Mouse (Mus musculus) stomach, embryonic 15.5 days (tissue): ENCODE data around the gene Fam71e2. TPM values are rescaled to one million over a fixed set of nuclear protein-coding genes. Genes with fewer than 3 reads are reported as not detected.
"Not testable (repeated sequence)": the region's sequence is repeated elsewhere in the genome, so short reads cannot be mapped to it uniquely, and the experiment has no call there.

Experiments used
- ATAC-seq: fragments of 200-750 bp; cut with Nextera tagmentation; 2 replicates; pipeline ENCODE4 v1.8.0; 2017; ENCODE audit warnings: low read depth, moderate number of reproducible peaks, moderate TSS enrichment; ENCODE audit not compliant: insufficient read depth, low FRiP score
- H3K27ac ChIP-seq: fragments of 300-500 bp; sonication (generic); 2 replicates; pipeline ENCODE4 v1.5.1; 2015; ENCODE audit warnings: mild to moderate bottlenecking, inconsistent platforms
- H3K27me3 ChIP-seq: fragments of 300-500 bp; sonication (generic); replicated peaks from 2 replicates; pipeline ENCODE4 v1.6.1; 2015; ENCODE audit warnings: inconsistent platforms
- H3K36me3 ChIP-seq: fragments of 300-500 bp; sonication (generic); 2 replicates; pipeline ENCODE4 v1.6.1; 2015; ENCODE audit warnings: inconsistent platforms
- H3K4me1 ChIP-seq: fragments of 300-500 bp; sonication (generic); 2 replicates; pipeline ENCODE4 v1.6.1; 2015; ENCODE audit warnings: inconsistent platforms
- H3K4me2 ChIP-seq: fragments of 300-500 bp; sonication (generic); 2 replicates; pipeline ENCODE4 v1.6.1; 2015; ENCODE audit warnings: mild to moderate bottlenecking, inconsistent platforms
- H3K4me3 ChIP-seq: fragments of 300-500 bp; sonication (generic); replicated peaks from 2 replicates; pipeline ENCODE4 v1.5.1; 2015; ENCODE audit warnings: inconsistent platforms
- H3K9ac ChIP-seq: fragments of 300-500 bp; sonication (generic); 2 replicates; pipeline ENCODE4 v1.6.1; 2015; ENCODE audit warnings: inconsistent platforms
- H3K9me3 ChIP-seq: fragments of 300-500 bp; sonication (generic); 2 replicates; pipeline ENCODE4 v1.6.1; 2016; ENCODE audit warnings: inconsistent platforms
- WGBS: fragments of 180-500 bp; shearing (Covaris S2); methylation state at CpG from one replicate; pipeline ENCODE4 v1.1.7; 2015; 5-methylcytosine and 5-hydroxymethylcytosine counted together
- polyA plus RNA-seq: library from polyadenylated mRNA; unstranded; fragments of >200 nt; fragmentation: Nextera tagmentation; extraction: Ambion mirVana; gene quantifications from 2 replicates; pipeline ENCODE4 v1.2.1, GENCODE M21; 2015

The Fam71e2 gene
- not detected in 2 replicates for polyA plus RNA-seq

DNA sequence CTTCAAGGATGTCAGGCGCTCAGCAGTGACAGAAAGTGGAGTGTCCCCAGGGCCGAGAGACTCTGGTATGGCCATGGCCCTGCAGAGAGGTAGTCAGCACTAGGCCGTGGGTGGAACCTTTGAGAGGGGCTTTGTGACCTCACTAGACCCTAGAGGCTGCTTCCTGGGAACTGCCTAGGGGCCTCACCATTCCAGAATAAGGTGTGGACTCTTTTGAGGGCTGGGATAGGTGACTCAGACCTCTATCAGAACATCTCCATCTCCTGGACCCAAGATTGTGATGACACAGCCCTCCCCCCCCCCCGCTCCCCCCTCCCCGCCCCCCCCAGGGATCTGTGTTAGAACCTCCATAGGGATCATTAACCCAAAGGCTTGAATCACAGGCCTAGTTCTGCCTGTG lies at the start of gene Fam71e2:
Fam71e2 (minus strand) TSS at position 101 of the 400 bp plus-strand sequence.
- no peak for ATAC-seq
- Histone ChIP-seq H3K4me3 (no peak within 1 kb of the TSS), H3K9me3 (no peaks in the 10 kb centered on the region), H3K4me2 (no peak within 1 kb of the TSS), H3K27ac (no peak within 1 kb of the TSS), H3K27me3 (peaks cover 8% of the 10 kb centered on the region; the same call in 1 of the 2 replicates), H3K9ac (no peak within 1 kb of the TSS), H3K4me1 (no peaks in the 10 kb centered on the region), H3K36me3 (no peaks in the 10 kb centered on the region)
- WGBS, result 73% methylated on average over 4 of the region's 5 CpGs

DNA sequence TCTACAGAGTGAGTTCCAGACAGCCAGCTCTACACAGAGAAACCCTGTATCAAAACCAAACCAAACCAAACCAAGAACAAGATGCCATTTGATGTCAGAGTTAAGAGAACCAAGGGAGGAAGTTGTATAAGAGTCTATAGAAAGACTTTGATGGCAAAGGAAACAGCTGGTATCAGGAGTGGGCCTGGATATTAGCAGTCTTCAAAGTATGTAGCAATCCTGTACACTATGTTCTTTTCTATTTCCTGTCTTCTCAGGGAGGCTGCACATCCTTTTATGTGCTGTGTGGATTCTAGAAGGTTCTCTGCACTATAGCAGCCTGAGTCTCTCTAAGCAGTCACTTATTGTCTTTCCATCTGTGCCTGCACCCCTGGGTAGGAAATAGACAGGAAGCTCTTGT lies 45.5 kb upstream of the Fam71e2 start:
- H3K4me3 ChIP-seq, result no peak overlapping the region
- no peaks in the 10 kb centered on the region for H3K36me3 ChIP-seq
- H3K4me2 ChIP-seq, result no peak overlapping the region
- ATAC-seq, result no peak
- no peaks in the 10 kb centered on the region for H3K27me3 ChIP-seq
- H3K9me3 ChIP-seq, result no peaks in the 10 kb centered on the region
- H3K4me1 ChIP-seq, result peaks cover 6% of the 10 kb centered on the region; the same call in 1 of the 2 replicates
- no peak overlapping the region for H3K9ac ChIP-seq
- no peak overlapping the region for H3K27ac ChIP-seq

DNA sequence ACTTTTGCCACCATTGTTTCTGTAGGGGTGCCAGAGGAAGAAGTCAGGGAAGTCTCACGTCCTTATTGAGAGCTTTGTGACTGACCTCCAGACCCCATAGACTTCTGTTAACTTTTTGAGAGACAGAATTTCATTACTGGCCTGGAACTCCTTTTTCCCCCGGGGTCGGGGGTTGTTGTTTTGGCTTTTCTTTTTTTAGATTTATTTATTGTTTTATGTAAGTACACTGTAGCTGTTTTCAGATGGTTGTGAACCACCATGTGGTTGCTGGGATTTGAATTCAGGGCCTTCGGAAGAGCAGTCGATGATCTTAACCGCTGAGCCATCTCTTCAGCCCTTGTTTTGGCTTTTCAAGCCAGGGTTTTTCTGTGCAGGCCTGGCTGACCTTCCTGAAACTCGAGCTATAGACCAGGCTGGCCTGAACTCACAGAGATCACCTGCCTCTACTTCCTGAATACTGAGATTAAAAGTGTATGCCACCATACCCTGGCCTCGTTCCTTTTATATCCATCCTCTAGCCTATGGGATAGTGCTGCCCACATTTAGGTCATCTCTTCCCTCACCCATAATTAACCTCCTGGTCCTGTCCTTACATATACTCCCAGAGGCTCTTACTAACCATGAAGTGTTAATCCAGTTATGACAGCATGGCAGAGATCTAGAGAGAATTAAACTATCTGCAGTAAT lies 42.1 kb upstream of the Fam71e2 start:
- Histone ChIP-seq H3K27me3 (no peaks in the 10 kb centered on the region), H3K27ac (peak overlapping the region; percentile 90), H3K4me2 (peak overlapping the region; percentile 64), H3K9me3 (no peaks in the 10 kb centered on the region), H3K4me3 (peak overlapping the region; percentile 86), H3K4me1 (peaks cover 26% of the 10 kb centered on the region), H3K36me3 (peaks cover 10% of the 10 kb centered on the region; the same call in 1 of the 2 replicates), H3K9ac (peak overlapping the region; percentile 27; the same call in 1 of the 2 replicates)
- 19% methylated on average over 8 of the region's 8 CpGs for WGBS
- no peak for ATAC-seq

DNA sequence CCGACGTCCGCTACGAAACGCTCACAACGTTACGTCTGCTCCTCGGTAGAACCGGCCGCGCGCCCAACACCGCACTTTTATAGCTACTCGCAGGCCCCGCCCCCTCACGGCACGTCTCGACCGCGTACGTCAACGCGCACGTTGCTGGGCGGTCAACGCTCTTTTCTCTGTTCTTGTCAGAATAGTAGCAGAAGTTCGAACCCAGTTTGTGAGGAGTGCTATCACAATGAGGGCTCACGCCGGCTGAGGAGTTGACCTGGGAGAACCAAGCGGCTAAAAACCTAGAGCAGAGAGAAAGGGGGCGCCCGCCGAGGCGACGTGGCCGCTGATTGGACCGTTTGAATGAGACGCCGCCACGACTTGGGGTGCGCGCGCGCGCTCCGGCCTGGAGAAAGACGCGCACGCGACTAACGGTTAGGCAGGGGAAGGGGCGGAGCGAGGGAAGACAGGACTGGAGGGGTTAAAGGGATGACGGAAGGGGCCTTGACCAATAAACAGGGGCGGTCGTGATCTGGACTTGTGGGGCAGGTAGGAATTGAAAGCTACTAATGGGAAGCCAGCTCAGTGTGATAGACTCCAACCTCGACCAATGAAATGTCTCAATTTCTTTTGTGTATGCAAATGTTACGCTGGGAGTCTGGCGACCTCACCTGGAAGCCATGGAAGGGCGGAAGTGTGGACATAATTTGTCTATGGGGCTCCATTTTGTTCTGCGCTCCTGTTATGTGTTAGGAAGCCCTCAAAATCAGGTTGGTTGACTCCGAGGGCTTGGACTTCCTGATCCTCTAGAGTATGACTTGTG lies 41.4 kb upstream of the Fam71e2 start, which contains the start of gene Ube2s:
Ube2s (minus strand) TSS at position 288 of the 802 bp plus-strand sequence.
- Histone ChIP-seq H3K9ac (peak within 1 kb of the TSS; percentile 97), H3K9me3 (no peaks in the 10 kb centered on the region), H3K27me3 (no peaks in the 10 kb centered on the region), H3K27ac (peak within 1 kb of the TSS; percentile 99), H3K36me3 (peaks cover 14% of the 10 kb centered on the region), H3K4me1 (peaks cover 26% of the 10 kb centered on the region), H3K4me3 (peak within 1 kb of the TSS; percentile 86), H3K4me2 (peak within 1 kb of the TSS; percentile 73)
- ATAC-seq, result peak; percentile 99
- under 1% methylated on average over 62 of the region's 62 CpGs for WGBS

DNA sequence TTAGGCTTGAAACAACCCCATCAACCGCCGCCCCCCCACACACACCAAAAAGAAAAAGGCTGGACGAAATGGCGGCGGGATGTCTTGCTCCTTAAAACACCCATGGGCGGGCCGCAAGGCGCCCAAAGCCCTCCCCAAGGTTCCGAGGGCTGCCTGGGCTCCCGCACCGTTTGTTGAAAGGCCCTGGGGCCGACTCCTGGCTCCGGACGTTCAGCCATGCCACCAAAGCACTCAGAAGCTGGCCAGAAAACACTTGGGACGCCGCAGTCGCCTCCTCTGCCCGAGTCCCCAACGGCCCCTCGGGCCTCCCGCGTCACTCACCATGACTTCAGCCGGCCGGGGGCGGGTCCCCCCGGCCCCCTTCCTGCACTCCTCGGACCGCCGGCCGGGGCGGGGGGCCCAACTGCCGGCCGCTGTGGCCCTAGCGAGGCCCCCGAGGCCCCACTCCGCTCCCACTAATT lies 40.8 kb upstream of the Fam71e2 start:
- Histone ChIP-seq H3K27ac (peak overlapping the region; percentile 99), H3K4me3 (peak overlapping the region; percentile 86), H3K36me3 (peaks cover 20% of the 10 kb centered on the region), H3K9ac (peak overlapping the region; percentile 97), H3K4me1 (peaks cover 26% of the 10 kb centered on the region), H3K27me3 (no peaks in the 10 kb centered on the region), H3K9me3 (no peaks in the 10 kb centered on the region), H3K4me2 (peak overlapping the region; percentile 73)
- ATAC-seq, result no peak; the same call in 1 of the 2 replicates
- WGBS, result under 1% methylated on average over 29 of the region's 36 CpGs

DNA sequence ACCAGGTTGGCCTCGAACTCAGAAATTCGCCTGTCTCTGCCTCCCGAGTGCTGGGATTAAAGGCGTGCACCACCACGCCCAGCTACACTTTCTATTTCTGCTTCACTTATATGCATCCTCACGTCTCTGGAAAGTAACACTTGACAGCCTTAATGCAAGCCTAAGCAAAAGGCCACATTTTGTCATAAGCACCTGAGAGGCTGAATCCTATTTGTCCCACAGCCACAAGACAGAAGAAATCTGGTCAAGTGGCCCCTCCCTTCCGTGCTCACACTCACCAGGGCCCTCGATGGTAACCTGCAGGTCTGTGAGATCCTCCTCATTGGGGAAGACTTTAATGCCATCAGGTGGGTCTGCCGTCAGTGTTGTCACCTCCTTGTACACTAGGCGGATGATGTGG lies 40.0 kb upstream of the Fam71e2 start:
- peak overlapping the region; percentile 73 for H3K4me2 ChIP-seq
- H3K9ac ChIP-seq, result peak overlapping the region; percentile 97
- not testable (repeated sequence) for H3K27me3 ChIP-seq, ATAC-seq, H3K27ac ChIP-seq, H3K9me3 ChIP-seq
- peak overlapping the region; percentile 86 for H3K4me3 ChIP-seq
- H3K36me3 ChIP-seq, result peaks cover 25% of the 10 kb centered on the region
- 28% methylated on average over 10 of the region's 10 CpGs for WGBS
- peaks cover 26% of the 10 kb centered on the region for H3K4me1 ChIP-seq

DNA sequence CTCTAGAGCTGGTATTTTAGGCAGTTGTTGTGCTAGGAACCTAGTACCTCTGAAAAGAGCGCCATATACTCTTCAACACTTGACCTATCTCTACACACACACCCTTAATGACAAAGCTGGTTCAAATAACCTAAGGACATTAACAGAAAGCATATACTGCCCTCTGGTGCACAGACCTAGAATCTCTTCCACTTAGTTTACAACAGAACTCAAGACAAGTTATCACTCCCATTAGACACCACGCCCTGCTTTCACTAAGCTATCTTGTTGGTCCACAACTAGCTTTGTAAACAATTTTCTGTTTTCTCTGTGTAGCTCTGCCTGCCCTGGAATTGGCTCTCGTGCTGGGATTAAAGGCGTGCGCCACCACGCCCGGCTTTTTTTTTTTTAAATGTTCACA lies 35.6 kb upstream of the Fam71e2 start:
- H3K27me3 ChIP-seq, result no peaks in the 10 kb centered on the region
- no peak overlapping the region for H3K4me3 ChIP-seq
- no peak overlapping the region for H3K27ac ChIP-seq
- no peak overlapping the region for H3K4me2 ChIP-seq
- peak; percentile 71; the same call in 1 of the 2 replicates for ATAC-seq
- H3K9me3 ChIP-seq, result no peaks in the 10 kb centered on the region
- peaks cover 25% of the 10 kb centered on the region for H3K36me3 ChIP-seq
- peaks cover 20% of the 10 kb centered on the region for H3K4me1 ChIP-seq
- 84% methylated on average over 7 of the region's 7 CpGs for WGBS
- H3K9ac ChIP-seq, result no peak overlapping the region

DNA sequence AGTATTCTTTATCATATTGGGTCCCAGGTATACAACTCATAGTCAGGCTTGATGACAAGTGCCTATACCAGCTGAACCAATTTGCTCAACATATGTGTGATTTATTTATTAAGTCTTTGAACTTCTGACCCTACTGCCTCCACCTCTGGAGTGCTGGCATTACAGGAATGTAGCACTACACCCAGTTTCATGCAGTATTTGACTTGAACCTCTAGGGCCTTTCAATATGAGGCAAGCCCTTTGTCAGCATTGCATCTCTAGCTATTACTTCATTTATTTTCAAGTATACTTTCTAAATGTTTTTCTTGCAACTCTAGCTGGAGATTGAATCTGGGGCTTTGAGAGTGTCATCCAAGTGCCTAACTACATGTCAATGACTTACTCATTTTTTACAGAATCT lies 31.1 kb upstream of the Fam71e2 start:
- no peak overlapping the region for H3K27ac ChIP-seq
- H3K4me1 ChIP-seq, result no peaks in the 10 kb centered on the region
- H3K4me3 ChIP-seq, result no peak overlapping the region
- ATAC-seq, result no peak
- no peak overlapping the region for H3K4me2 ChIP-seq
- no peaks in the 10 kb centered on the region for H3K9me3 ChIP-seq
- no peak overlapping the region for H3K9ac ChIP-seq
- H3K27me3 ChIP-seq, result no peaks in the 10 kb centered on the region
- peaks cover 13% of the 10 kb centered on the region for H3K36me3 ChIP-seq

DNA sequence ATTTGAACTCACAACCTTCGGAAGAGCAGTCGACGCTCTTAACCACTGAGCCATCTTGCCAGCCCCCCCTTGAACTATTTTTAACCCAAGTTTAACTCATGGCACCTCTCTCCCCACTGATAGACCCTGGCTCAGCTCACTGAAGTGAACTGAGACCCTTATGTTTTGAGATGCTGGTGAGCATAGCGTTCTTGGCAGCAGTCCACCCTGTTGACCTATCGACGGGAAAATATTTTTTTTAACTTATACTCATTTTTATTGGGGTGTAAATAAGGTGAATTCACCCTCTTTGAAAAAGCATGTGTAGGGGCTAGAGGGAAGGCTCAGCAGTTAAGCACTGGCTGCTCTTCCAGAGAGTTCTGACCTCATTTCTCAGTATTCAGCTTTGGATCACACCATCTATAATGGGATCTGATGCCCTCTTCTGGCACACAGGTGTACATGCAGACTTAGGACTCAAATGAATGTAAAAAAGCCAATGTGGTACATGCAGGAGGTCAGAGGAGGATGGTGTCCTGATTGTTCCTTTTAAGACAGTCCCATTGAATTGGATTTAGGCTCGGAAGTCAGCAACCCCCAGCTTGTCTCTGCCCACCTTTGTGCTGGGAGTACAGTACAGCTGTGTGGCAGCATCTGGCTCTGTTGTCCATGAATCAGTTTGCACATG lies 24.8 kb upstream of the Fam71e2 start:
- WGBS, result 72% methylated on average over 7 of the region's 7 CpGs
- Histone ChIP-seq H3K27ac (no peak overlapping the region), H3K4me3 (no peak overlapping the region), H3K36me3 (peaks cover 27% of the 10 kb centered on the region), H3K4me2 (no peak overlapping the region), H3K9me3 (no peaks in the 10 kb centered on the region), H3K27me3 (no peaks in the 10 kb centered on the region), H3K9ac (no peak overlapping the region), H3K4me1 (peaks cover 13% of the 10 kb centered on the region; the same call in 1 of the 2 replicates)
- ATAC-seq, result no peak

DNA sequence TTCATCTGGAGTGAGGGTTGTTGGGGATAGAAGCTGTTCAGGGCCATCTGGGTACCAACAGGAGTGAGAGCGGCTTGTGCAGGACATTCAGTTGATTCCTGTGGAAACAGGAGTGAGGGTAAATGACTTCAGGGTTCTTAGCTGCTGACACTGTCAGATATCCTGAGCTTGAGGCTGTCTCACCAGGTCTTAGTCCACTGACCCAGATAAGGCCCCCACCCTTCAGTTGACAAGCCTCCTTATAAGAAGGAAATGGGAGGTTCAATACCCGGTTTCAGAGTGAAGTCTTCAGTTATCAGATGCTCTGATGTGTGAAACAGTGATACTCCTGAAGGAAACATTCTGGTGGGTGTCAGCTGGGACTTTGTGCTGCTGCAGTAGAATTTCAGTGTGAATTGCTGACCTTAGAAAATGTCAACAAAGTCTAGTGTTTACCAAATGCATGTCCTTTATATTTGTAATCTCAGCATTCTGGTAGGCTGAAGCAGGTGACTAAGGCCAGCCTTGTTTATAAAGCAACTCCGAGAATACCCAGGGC lies 23.6 kb upstream of the Fam71e2 start:
- H3K27ac ChIP-seq, result no peak overlapping the region
- no peak overlapping the region for H3K9ac ChIP-seq
- WGBS, result 69% methylated on average over 3 of the region's 3 CpGs
- H3K4me1 ChIP-seq, result peaks cover 13% of the 10 kb centered on the region; the same call in 1 of the 2 replicates
- peak overlapping the region; percentile 71 for H3K4me2 ChIP-seq
- H3K27me3 ChIP-seq, result no peaks in the 10 kb centered on the region
- H3K9me3 ChIP-seq, result no peaks in the 10 kb centered on the region
- ATAC-seq, result no peak
- H3K4me3 ChIP-seq, result no peak overlapping the region
- H3K36me3 ChIP-seq, result peaks cover 27% of the 10 kb centered on the region

DNA sequence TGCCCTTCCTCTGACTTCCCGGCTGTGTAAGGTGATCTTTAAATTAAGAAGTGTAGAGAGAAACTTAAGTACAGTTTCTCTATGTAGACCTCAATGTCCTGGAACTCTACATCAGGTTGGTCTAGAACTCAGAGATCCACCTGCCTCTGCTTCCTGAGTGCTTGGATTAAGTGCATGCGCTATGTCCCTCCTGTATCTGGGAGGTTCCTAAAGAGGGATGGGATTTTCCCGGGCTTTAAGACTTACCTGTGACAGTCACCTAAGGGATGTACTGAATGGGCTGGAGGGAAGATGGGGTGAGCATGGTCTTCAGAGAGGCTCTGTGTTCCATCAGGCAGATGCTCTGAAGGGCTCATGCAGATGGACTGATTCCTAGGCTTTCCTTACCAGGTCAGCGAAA lies 22.6 kb upstream of the Fam71e2 start:
- Histone ChIP-seq H3K9me3 (no peaks in the 10 kb centered on the region), H3K9ac (peak overlapping the region; percentile 99), H3K27me3 (no peaks in the 10 kb centered on the region), H3K4me3 (peak overlapping the region; percentile 84), H3K4me2 (peak overlapping the region; percentile 71), H3K36me3 (peaks cover 26% of the 10 kb centered on the region), H3K4me1 (peaks cover 13% of the 10 kb centered on the region; the same call in 1 of the 2 replicates), H3K27ac (0 out of 2 replicates have a peak overlapping the region, but pooled peaks have one; percentile 88)
- no peak for ATAC-seq
- WGBS, result 35% methylated on average over 4 of the region's 4 CpGs
